Mouse (Mus musculus): ENCODE results near the gene Dram1.
"Not testable (repeated sequence)": the region's sequence is repeated elsewhere in the genome, so short reads cannot be mapped to it uniquely, and the experiment has no call there.

The Dram1 gene

GRCm38 (mm10) chr10:88386251-88386650, 7.4 kb upstream of the Dram1 start:
- DNase-seq (ENCODE audit: extremely low read depth, insufficient read length, low spot score): no peak

GRCm38 (mm10) chr10:88385758-88386157, 6.9 kb upstream of the Dram1 start:
- no peak for DNase-seq (ENCODE audit: extremely low read depth, insufficient read length, low spot score)

- no peak for DNase-seq (ENCODE audit: extremely low read depth, insufficient read length, low spot score)
Measured at GRCm38 (mm10) chr10:88385290-88385689, 6.4 kb upstream of the Dram1 start.

- DNase-seq (ENCODE audit: extremely low read depth, insufficient read length, low spot score): no peak
Measured at GRCm38 (mm10) chr10:88384081-88384480, 5.2 kb upstream of the Dram1 start.

GRCm38 (mm10) chr10:88383479-88383878, 4.6 kb upstream of the Dram1 start:
- DNase-seq (ENCODE audit: extremely low read depth, insufficient read length, low spot score): no peak

GRCm38 (mm10) chr10:88382009-88382408, 3.1 kb upstream of the Dram1 start:
- no peak for DNase-seq (ENCODE audit: extremely low read depth, insufficient read length, low spot score)

GRCm38 (mm10) chr10:88381286-88381685, 2.4 kb upstream of the Dram1 start:
- no peak for DNase-seq (ENCODE audit: extremely low read depth, insufficient read length, low spot score)

- peak; percentile 20 for DNase-seq (ENCODE audit: extremely low read depth, insufficient read length, low spot score)
Measured at GRCm38 (mm10) chr10:88380430-88381060, 1.7 kb upstream of the Dram1 start.

- peak; percentile 32 for DNase-seq (ENCODE audit: extremely low read depth, insufficient read length, low spot score)
Measured at GRCm38 (mm10) chr10:88380002-88380401, 1.1 kb upstream of the Dram1 start.

GRCm38 (mm10) chr10:88377666-88378065, 1.2 kb downstream of the Dram1 start:
- DNase-seq (ENCODE audit: extremely low read depth, insufficient read length, low spot score): no peak

- peak; percentile 48 for DNase-seq (ENCODE audit: extremely low read depth, insufficient read length, low spot score)
Measured at GRCm38 (mm10) chr10:88376770-88377169, 2.1 kb downstream of the Dram1 start.

GRCm38 (mm10) chr10:88374984-88375383, 3.9 kb downstream of the Dram1 start:
- no peak for DNase-seq (ENCODE audit: extremely low read depth, insufficient read length, low spot score)

GRCm38 (mm10) chr10:88372945-88373344, 5.9 kb downstream of the Dram1 start:
- DNase-seq (ENCODE audit: extremely low read depth, insufficient read length, low spot score): not testable (repeated sequence)

- DNase-seq (ENCODE audit: extremely low read depth, insufficient read length, low spot score): no peak
Measured at GRCm38 (mm10) chr10:88372436-88372835, 6.4 kb downstream of the Dram1 start.

GRCm38 (mm10) chr10:88371793-88372192, 7.1 kb downstream of the Dram1 start:
- DNase-seq (ENCODE audit: extremely low read depth, insufficient read length, low spot score): no peak

GRCm38 (mm10) chr10:88369233-88369632, 9.6 kb downstream of the Dram1 start:
- DNase-seq (ENCODE audit: extremely low read depth, insufficient read length, low spot score): no peak

GRCm38 (mm10) chr10:88364221-88364620, 14.7 kb downstream of the Dram1 start:
- no peak for DNase-seq (ENCODE audit: extremely low read depth, insufficient read length, low spot score)

GRCm38 (mm10) chr10:88362218-88362617, 16.7 kb downstream of the Dram1 start:
- DNase-seq (ENCODE audit: extremely low read depth, insufficient read length, low spot score): no peak

GRCm38 (mm10) chr10:88356983-88357559, 21.8 kb downstream of the Dram1 start:
- DNase-seq (ENCODE audit: extremely low read depth, insufficient read length, low spot score): peak; percentile 92

- DNase-seq (ENCODE audit: extremely low read depth, insufficient read length, low spot score): no peak
Measured at GRCm38 (mm10) chr10:88356114-88356982, 22.5 kb downstream of the Dram1 start.

GRCm38 (mm10) chr10:88354599-88354998, 24.3 kb downstream of the Dram1 start:
- DNase-seq (ENCODE audit: extremely low read depth, insufficient read length, low spot score): no peak

- DNase-seq (ENCODE audit: extremely low read depth, insufficient read length, low spot score): no peak
Measured at GRCm38 (mm10) chr10:88352549-88352948, 26.3 kb downstream of the Dram1 start.
